ENCODE assay signal across 13 mouse cellular contexts in genomic region chr13:108453064-108453919, GRCm38 (mm10). TPM values are rescaled to one million over a fixed set of nuclear protein-coding genes. Genes with fewer than 3 reads are reported as not detected.
DNase-seq lines count a peak whose midpoint lies in the region; ATAC-seq lines count a peak whose summit lies in the region.
"Had no signal": no experiment of that assay in that cellular context is flagged by ENCODE, and none has a peak within 500 bp of the region (broad histone marks: within the 10 kb centered on the region; RNA-seq: fewer than 3 reads in every experiment).

No protein-coding gene starts in this region.

- H3K9ac ChIP-seq in heart, embryonic 13.5 days = no peak overlapping the region

- H3K4me3 ChIP-seq in heart, embryonic 13.5 days = no peak overlapping the region
- H3K4me3 ChIP-seq in hindbrain, embryonic 10.5 days = no peak overlapping the region
- H3K4me3 ChIP-seq: layer of hippocampus, adult 2 months had no signal

- no peaks in the 10 kb centered on the region for H3K27me3 ChIP-seq in heart, embryonic 13.5 days (replicated peaks)
- H3K27me3 ChIP-seq in hindbrain, embryonic 10.5 days (ENCODE audit: insufficient read depth, poor library complexity, severe bottlenecking) = no peaks in the 10 kb centered on the region
- H3K27me3 ChIP-seq: Patski had no signal

- no peak overlapping the region for H3K4me2 ChIP-seq in heart, embryonic 13.5 days
- H3K4me2 ChIP-seq: liver, embryonic 11.5 days had no signal

- peaks cover 37% of the 10 kb centered on the region for H3K4me1 ChIP-seq in heart, embryonic 13.5 days
- no peaks in the 10 kb centered on the region for H3K4me1 ChIP-seq in hindbrain, embryonic 10.5 days (replicated peaks)

- H3K27ac ChIP-seq in heart, embryonic 13.5 days (replicated peaks) = peak overlapping the region; percentile 84
- no peak overlapping the region for H3K27ac ChIP-seq in hindbrain, embryonic 10.5 days
- H3K27ac ChIP-seq: layer of hippocampus, adult 2 months had no signal

- no peak for ATAC-seq in heart, embryonic 13.5 days (ENCODE audit: extremely low read depth, insufficient number of reproducible peaks, low FRiP score, low TSS enrichment)
- ATAC-seq: Patski had no signal

- H3K36me3 ChIP-seq in heart, embryonic 13.5 days = no peaks in the 10 kb centered on the region
- no peaks in the 10 kb centered on the region for H3K36me3 ChIP-seq in hindbrain, embryonic 10.5 days

- WGBS in heart, embryonic 13.5 days = 50% methylated on average over 6 of the region's 6 CpGs
- 84% methylated on average over 6 of the region's 6 CpGs for WGBS in hindbrain, embryonic 10.5 days

- no peaks in the 10 kb centered on the region for H3K9me3 ChIP-seq in heart, embryonic 13.5 days
- H3K9me3 ChIP-seq in hindbrain, embryonic 10.5 days = no peaks in the 10 kb centered on the region

- DNase-seq in testis, postnatal 14 days (ENCODE audit: low spot score) = peak; percentile 54
- no peak for DNase-seq in testis, postnatal 10 days (ENCODE audit: low spot score)
- DNase-seq in kidney, postnatal 14 days = peak; percentile 24
- DNase-seq in urinary bladder, postnatal 14 days (ENCODE audit: low spot score) = no peak
- DNase-seq in layer of hippocampus, postnatal 36 days = no peak
- no peak for DNase-seq in hindbrain, embryonic 10.5 days (ENCODE audit: low spot score)
- DNase-seq: cerebellum, postnatal 10 days; gastrocnemius, postnatal 14 days; right cerebral cortex, postnatal 14 days had no signal

RNA-seq across cellular contexts. Expression of gene Pde4d, which starts 3.5 kb away (rescaled TPM):
- 23.8 and 26.1 TPM in 2 replicates for polyA plus RNA-seq in heart, embryonic 13.5 days (2015; fragmentation: Nextera tagmentation; extraction: Ambion mirVana)
- total RNA-seq in layer of hippocampus, postnatal 36 days (2021) = 10 to 100 TPM; 69.7 to 69.8 TPM
- 12.2 and 13.5 TPM in 2 replicates for polyA plus RNA-seq in hindbrain, embryonic 10.5 days (2016; fragmentation: Nextera tagmentation; extraction: Ambion mirVana)

Comparison
In these comparisons a context has a peak if more than half of its experiments do, and no peak if none do; other contexts are left out.
1. DNase-seq: peak in testis, postnatal 14 days (single experiment) and kidney, postnatal 14 days (single experiment); none in testis, postnatal 10 days (single experiment), urinary bladder, postnatal 14 days (single experiment), layer of hippocampus, postnatal 36 days (0 of 2) and hindbrain, embryonic 10.5 days (single experiment).